Mouse (Mus musculus) thymus, postnatal 36 days (tissue): ENCODE data around the gene Pet117.
A peak's percentile ranks its signal among the peaks of the same experiment; 100 is the strongest.
"Not testable (repeated sequence)": the region's sequence is repeated elsewhere in the genome, so short reads cannot be mapped to it uniquely, and the experiment has no call there.

Source experiments
- DNase-seq, 2 experiments: peaks; one replicate each; pipeline ENCODE4 v3.0.0; 2022; ENCODE audit warnings: mixed read lengths in 2 of 2

Gene Pet117

GRCm38 (mm10) chr2:144368400-144369019 lies at the start of gene Pet117, which contains the start of gene Kat14:
Gene Pet117 (plus strand): TSS chr2:144368996.
Gene Kat14 (plus strand): TSS chr2:144368983.
- peak; percentile 95 to 96 for DNase-seq

DNA sequence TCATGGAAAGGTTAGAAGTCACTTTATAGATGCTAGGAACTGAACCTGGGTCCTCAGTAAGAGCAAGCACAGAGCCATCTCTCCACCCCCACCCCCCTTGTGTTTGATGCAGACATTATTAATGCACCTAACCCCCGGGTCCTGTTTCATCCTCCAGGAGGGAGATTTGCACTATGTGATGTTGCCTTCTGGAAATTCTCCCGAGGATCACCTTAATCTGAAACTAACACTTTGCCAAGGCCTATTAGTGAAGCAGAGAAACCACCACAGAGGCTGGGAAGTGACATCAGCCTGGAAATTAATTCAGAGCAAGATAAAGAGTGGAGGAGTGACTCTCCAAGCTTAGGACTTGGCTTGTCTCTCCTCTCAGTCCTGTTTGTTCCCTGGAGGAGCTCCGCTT lies 44.6 kb upstream of the Pet117 start:
- no peak for DNase-seq

DNA sequence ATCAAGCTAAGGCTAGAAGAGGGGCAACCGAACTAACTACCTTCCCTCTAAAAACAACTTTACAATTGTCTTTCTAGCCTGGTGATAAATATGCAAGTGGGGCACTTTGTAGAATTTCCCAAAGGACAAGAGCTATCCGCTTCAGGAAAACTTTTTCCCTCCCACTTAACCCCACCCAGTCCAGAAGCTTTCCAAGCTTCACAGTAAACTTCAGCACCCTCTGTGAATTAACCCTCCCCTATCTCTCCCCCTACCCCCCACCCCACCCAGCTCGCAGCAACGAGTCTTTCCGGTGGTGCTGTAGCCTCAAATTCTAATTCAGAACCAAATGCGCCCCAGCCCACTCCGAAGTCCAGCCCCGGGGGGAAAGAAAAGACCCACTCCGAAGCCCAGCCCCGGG lies 39.3 kb upstream of the Pet117 start:
- DNase-seq, result no peak

GRCm38 (mm10) chr2:144329937-144330336 lies 38.9 kb upstream of the Pet117 start:
- DNase-seq, result no peak

GRCm38 (mm10) chr2:144330352-144330959 lies 38.3 kb upstream of the Pet117 start:
- DNase-seq, result peak in 1 of 2 experiments; percentile 3

DNA sequence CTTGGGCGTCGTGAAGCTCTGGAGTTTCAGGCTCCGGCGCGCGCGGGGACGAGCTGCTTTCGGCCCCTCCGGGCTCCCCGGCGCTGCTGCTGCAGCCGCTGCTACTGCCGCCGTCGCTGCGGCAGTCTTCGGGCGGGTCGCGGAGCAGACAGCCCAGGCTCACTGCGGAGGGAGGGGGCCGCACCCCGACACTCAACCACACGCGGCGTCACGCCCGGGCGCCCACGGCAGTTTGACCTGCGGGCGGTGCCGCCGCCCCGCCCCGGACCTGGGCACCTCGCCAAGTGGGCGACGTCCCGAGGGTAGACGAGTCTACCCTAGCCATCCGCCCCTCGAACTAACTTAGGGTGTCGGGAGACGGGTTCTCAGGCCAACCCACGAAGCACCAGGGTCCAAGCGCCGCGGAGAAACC lies 37.8 kb upstream of the Pet117 start:
- peak in 1 of 2 experiments; percentile 16 for DNase-seq

DNA sequence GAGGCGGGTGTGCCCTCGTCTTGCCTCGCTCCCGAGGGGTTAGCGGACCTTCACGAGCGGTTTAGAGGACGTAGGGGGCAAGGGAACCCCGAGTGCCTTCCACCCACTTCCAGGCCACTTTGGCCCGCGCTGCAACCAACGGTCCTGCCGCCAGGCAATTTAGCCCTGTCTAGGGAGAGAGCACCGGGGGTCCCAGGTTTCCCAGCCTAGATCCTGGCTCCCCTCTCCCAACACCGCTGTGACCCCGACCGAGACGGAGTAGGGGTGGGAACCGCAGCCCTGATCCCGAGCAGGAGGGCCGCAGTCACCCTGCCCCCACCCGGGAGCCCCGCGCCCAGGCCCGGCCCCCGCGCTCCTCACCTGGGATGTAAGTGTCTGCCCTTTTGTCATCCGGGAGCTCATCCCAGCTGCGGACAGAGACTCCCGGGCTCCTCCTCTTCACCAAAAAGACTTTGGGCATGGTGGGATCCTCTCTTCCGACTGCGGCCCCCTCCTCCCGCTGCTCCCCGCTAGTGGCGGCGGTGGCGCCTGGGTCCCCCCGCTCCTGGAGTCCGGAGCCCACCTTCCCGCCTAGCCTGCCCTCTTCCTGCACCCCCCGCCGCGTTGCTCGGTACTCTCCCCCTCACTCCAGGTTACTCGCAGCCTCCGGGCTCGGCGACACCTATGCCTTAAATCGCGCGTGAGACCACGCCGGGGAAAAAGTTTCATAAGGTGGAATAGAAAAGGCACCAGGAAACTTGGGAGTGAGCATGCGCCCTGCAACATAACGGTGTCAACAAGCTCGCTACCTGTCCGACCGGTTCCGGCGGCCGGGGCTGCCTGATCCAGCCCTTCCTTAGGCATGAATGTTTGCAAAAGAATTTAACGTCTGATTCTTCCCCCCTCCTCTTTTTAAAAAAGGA lies 37.1 kb upstream of the Pet117 start, which contains the start of gene Ovol2:
Ovol2 (minus strand) TSS at position 746 of the 902 bp plus-strand sequence.
- DNase-seq, result no peak

DNA sequence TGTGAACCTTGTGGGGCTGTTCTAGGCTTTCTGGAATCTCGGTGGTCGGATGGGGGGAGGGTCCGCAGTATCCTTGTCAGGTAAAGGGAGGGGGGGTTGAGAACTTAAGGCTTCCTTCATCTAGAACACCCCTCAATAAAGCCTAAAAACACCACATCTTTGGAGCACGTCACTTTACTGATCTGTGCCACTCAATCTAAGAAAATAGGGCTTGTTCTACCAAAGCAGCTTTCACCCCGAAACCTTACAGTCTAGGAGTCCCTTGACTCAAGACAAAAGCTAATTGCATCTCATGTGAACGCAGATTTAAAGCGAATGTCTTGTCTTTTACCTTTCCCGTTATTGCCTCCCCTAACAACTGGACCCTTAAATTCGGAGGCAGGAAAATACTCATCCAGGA lies 36.3 kb upstream of the Pet117 start:
- no peak for DNase-seq

DNA sequence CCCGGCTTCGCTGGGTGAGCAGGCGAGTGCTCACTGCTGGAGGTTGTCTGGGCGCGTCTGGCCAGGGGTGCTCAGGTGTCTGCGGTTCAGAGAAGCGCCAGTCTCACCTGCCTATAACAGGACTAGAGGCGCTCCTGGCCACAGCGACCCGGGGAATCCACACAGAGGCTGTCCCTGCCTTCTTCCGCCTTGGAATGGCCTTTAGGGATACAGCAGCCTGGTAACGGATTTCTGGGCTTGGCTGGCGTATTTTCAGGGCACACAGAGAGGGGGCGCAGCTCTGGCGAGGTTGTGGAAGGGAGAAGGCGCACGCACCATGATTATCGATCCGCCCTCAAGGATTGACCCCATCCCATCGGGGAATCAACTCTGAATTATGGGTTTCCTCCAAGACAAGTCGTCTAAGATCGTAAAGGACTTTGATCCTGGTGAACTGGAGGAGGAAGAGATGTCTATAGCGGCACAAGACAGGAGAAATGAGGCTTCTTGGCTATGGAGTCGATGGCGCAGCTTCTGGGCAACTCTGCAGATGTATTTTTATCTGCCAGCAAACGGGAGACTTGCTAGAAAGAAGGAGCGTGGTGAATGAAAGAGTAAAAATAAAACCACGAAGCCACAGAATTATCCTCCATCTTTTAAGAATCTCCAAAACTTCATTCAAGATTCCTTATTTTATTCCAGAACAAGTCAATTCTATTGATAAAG lies 35.5 kb upstream of the Pet117 start:
- no peak for DNase-seq

- no peak for DNase-seq
These were observed 31.6 kb upstream of the Pet117 start for GRCm38 (mm10) chr2:144337230-144337629.

DNA sequence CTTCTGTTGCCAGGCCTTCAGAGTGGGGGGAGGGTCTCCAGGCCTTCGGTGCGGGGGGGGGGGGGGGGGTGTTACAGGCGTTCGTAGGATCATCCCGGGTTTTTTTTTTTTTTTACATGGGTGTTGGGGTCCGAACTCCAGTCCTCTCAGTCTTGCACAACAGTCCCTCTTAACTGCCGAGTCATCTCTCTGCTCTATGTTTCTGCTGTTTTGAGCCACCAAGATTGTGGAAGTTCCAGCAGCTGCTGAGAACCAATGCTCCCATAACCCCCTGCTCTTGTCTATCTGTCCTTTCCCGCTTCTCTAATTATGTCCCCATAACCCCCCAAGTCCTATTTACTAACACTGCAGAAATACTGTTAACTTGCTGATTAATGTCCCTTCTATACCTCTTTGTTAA lies 31.1 kb upstream of the Pet117 start:
- DNase-seq, result no peak

DNA sequence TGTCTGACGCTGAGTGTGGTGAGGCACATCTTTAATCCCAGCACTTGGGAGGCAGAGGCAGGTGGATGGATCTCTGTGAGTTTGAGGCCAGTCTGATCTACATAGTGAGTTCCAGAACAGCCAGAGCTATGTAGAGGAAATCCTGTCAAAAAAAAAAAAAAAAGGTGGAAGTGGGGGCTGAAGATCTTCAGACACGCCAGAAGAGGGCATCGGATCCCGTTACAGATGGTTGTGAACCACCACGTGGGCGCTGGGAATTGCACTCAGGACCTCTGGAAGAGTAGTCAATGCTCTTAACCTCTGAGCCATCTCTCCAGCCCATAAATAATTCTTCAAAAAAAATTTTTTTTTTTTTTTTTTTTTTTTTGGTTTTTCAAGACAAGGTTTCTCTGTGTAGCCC lies 30.6 kb upstream of the Pet117 start:
- not testable (repeated sequence) for DNase-seq

DNA sequence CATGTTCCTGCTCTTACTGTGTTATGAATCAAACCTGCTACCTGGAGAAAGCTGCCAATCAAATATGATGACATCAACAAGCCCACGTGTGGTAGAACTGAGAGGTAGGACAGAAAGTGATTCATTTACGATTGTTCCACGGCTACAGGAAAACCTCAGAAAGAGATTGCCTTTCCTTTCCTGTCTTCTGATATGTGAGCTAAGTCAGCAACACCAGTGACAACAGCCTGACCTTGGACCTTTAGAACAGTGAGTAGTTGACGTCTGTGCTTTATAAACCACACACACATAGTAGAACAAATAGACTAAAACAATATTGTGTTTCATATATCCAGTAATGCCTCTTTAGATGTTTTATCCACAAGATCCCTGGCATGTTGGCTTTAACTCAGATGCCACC lies 25.6 kb upstream of the Pet117 start:
- no peak for DNase-seq

DNA sequence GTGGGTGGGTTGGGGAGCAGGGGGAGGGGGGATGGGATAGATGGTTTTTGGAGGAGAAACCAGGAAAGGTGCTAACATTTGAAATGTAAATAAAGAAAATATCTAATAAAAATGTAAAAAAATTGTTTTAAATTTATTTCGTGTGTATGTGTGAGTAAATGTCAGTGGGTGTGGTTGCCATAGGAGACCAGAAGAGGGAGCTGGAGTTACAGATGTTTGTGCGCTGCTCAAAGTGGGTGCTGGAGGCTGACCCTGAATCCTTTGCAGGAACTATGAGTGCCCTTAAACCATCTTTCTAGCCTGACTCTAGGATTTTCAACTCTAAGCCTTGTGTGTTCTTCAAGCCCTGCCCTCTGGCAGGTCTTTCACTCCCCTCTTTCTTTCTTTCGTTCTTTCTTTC lies 20.3 kb upstream of the Pet117 start:
- peak in 1 of 2 experiments; percentile 4 for DNase-seq

DNA sequence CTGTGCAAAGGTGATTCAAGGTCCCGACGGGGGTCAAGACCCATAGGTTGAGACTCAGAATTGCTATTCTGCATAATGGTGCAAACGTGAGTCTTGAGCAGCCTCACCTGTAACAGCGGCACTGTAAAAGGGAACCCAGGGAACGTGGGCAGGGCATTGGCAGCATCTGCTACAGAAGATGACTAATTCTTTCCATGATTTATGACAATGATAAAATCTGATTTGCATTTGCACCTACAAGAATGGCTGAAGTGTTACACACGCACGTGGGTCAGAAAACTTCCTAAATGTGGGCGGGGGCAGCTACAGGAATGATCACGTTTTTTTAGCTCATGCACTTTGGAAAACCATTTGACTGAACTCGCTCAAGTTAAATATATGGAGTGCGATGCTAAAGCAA lies 16.0 kb upstream of the Pet117 start:
- no peak for DNase-seq

DNA sequence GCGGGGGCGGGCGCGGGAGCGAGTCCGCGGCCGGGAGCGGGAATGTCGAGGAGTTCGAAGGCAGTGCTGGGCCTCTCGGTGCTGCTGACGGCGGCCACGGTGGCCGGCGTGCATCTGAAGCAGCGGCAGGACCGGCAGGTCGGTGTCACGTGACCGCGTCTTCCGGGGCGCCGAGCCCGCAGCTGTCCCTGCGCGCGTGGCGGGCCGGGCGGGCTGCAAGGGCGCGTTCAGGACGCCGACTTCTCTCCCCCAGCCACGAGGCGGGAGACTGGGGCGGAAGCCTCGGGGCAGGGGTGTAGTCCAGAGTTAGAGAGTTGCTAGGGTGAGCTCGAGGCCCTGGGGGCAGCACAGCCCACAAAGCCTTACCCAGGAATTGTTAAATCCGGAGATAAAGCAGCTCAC lies 225 bp downstream of the Pet117 start:
- DNase-seq, result peak in 1 of 2 experiments; percentile 87

DNA sequence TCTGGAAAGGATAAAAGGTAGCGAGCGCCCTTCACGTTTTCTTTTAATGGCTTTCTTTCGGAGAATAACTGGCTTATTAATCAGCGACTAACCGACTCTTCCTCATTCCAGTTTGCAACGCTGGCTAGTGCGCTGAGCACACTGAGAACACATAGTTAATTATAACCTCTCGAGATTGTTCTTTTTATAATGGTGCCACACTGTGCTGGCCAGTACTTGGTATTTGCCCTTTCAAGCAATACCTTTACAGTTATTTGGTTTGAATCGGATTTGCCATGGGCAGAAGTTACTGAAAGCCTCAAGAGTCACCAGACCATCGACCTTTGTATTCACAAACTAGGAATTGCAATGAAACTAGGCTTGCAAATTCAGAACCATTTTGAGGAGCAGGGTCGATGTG lies 715 bp downstream of the Pet117 start:
- DNase-seq, result no peak

DNA sequence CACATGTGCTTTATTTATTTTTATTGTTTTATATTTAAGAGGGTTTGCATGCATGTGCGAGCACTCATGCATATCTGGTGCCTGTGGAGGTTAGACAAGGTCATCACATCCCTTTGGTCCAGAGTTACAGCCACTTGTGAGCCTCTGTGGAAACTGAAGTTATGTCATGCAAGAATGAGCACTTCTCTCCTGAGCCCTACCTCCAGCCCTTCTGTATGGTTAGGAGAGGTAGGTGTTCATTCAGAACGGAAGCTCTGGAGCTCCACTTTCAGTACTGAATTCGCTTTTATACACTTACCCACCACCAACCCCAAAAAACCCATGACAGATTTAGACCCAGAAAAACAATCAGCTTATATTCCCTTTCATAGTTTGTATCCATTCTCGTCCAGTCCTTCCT lies 2.8 kb downstream of the Pet117 start:
- no peak for DNase-seq

- no peak for DNase-seq
These were observed 4.3 kb downstream of the Pet117 start for GRCm38 (mm10) chr2:144373063-144373462.

- DNase-seq, result no peak
These were observed 6.4 kb downstream of the Pet117 start for GRCm38 (mm10) chr2:144375063-144375703.

- no peak for DNase-seq
These were observed 12.5 kb downstream of the Pet117 start for GRCm38 (mm10) chr2:144381293-144381692.

- DNase-seq, result no peak
These were observed 12.9 kb downstream of the Pet117 start for GRCm38 (mm10) chr2:144381741-144382140.
